Comparison of ENCODE assay signal across 23 mouse cellular contexts in the genomic region with DNA sequence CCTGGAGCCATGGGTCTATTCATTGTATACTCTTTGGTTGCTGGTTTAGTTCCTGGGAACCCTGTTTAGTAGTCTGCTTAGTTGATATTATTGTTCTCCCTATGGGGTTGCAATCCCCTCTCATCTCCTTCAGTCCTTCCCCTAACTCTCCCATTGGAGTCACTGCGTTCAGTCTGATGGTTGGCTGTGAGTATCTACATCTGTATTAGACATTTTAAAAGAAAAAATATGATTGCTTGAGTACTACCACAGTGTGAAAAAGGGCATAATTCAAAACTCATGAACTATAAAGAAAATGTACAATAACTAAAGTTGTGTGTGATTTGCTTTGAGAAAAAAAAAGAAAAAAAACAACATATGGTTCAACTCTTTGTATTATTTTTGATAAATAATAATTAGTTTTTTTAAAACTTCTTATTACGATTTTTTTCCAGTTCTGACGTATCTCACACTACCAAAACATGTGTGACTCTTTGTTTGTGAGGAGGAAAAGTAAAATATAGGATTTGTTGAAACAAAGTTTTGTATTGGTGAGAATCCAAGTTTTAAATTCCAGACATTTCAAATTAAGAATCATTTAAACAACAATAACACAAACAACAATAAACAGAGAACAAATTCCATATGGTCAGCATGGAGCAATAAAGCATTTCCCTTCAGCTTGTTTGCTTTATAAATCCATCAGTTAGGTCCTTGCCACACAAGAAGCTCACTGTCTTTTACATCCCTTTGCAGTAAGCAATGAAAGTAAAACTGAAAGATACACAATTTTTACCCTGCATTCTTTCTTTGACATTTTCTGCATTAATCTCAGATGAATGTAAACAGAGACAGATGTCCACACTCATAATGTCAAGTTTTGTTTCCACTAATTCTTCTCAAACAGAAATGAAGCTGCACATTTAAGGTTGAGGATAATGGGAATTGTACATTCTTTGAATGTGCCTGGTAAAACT.
A peak's percentile ranks its signal among the peaks of the same experiment; 100 is the strongest.
DNase-seq lines count a peak whose midpoint lies in the region; ATAC-seq and TF ChIP-seq lines count a peak whose summit lies in the region.
"Had no signal": no experiment of that assay in that cellular context is flagged by ENCODE, and none has a peak within 500 bp of the region (broad histone marks: within the 10 kb centered on the region; RNA-seq: fewer than 3 reads in every experiment).

No protein-coding gene starts in this region.

- H3K4me2 ChIP-seq in hindbrain, embryonic 14.5 days (replicated peaks), result no peak overlapping the region
- no peak overlapping the region for H3K4me2 ChIP-seq in hindbrain, embryonic 12.5 days (replicated peaks)
- no peak overlapping the region for H3K4me2 ChIP-seq in kidney, postnatal 0 days (ENCODE audit: low read length)
- H3K4me2 ChIP-seq in intestine, embryonic 16.5 days (ENCODE audit: low read depth, low read length), result no peak overlapping the region
- no peak overlapping the region for H3K4me2 ChIP-seq in forebrain, embryonic 12.5 days
- H3K4me2 ChIP-seq: heart, embryonic 11.5 days; hindbrain, embryonic 13.5 days; limb, embryonic 13.5 days; liver, embryonic 11.5 days; midbrain, embryonic 11.5 days had no signal

- H3K36me3 ChIP-seq in hindbrain, embryonic 14.5 days (replicated peaks; ENCODE audit: control insufficient read depth, insufficient read depth), result no peaks in the 10 kb centered on the region
- H3K36me3 ChIP-seq in hindbrain, embryonic 12.5 days, result no peaks in the 10 kb centered on the region
- no peaks in the 10 kb centered on the region for H3K36me3 ChIP-seq in kidney, postnatal 0 days (ENCODE audit: insufficient read depth, low read length)
- H3K36me3 ChIP-seq in intestine, embryonic 16.5 days (ENCODE audit: control insufficient read depth, insufficient read depth, low read length), result no peaks in the 10 kb centered on the region
- H3K36me3 ChIP-seq in forebrain, embryonic 12.5 days (replicated peaks), result no peaks in the 10 kb centered on the region
- H3K36me3 ChIP-seq: hindbrain, embryonic 13.5 days; limb, embryonic 13.5 days had no signal

- no peak for TF ChIP-seq CTCF in kidney, postnatal 0 days (IDR thresholded peaks at IDR 0.05; ENCODE audit: low read depth)

- H3K27me3 ChIP-seq in hindbrain, embryonic 14.5 days (ENCODE audit: control insufficient read depth, insufficient read depth, low read length), result no peaks in the 10 kb centered on the region
- no peaks in the 10 kb centered on the region for H3K27me3 ChIP-seq in hindbrain, embryonic 12.5 days
- no peaks in the 10 kb centered on the region for H3K27me3 ChIP-seq in kidney, postnatal 0 days (ENCODE audit: insufficient read depth, low read length)
- H3K27me3 ChIP-seq in intestine, embryonic 16.5 days (replicated peaks; ENCODE audit: control insufficient read depth, insufficient read depth, low read length), result no peaks in the 10 kb centered on the region
- H3K27me3 ChIP-seq in forebrain, embryonic 12.5 days, result no peaks in the 10 kb centered on the region
- H3K27me3 ChIP-seq: hindbrain, embryonic 13.5 days; limb, embryonic 13.5 days had no signal

- no peak overlapping the region for H3K27ac ChIP-seq in hindbrain, embryonic 14.5 days
- no peak overlapping the region for H3K27ac ChIP-seq in hindbrain, embryonic 12.5 days
- no peak overlapping the region for H3K27ac ChIP-seq in kidney, postnatal 0 days
- peak overlapping the region; percentile 48; the same call in 1 of the 2 replicates for H3K27ac ChIP-seq in intestine, embryonic 16.5 days (ENCODE audit: low read length)
- no peak overlapping the region for H3K27ac ChIP-seq in forebrain, embryonic 12.5 days
- H3K27ac ChIP-seq: hindbrain, embryonic 13.5 days; limb, embryonic 13.5 days had no signal

- no peak overlapping the region for H3K9ac ChIP-seq in hindbrain, embryonic 14.5 days
- H3K9ac ChIP-seq in hindbrain, embryonic 12.5 days, result no peak overlapping the region
- no peak overlapping the region for H3K9ac ChIP-seq in kidney, postnatal 0 days (ENCODE audit: low read depth, low read length)
- H3K9ac ChIP-seq in intestine, embryonic 16.5 days (ENCODE audit: low read depth, low read length), result no peak overlapping the region
- H3K9ac ChIP-seq in forebrain, embryonic 12.5 days, result no peak overlapping the region
- H3K9ac ChIP-seq: hindbrain, embryonic 13.5 days; limb, embryonic 13.5 days had no signal

- 87% methylated on average over 3 of the region's 3 CpGs for WGBS in hindbrain, embryonic 14.5 days
- 84% methylated on average over 3 of the region's 3 CpGs for WGBS in hindbrain, embryonic 12.5 days
- WGBS in kidney, postnatal 0 days, result 53% methylated on average over 3 of the region's 3 CpGs
- 58% methylated on average over 3 of the region's 3 CpGs for WGBS in intestine, embryonic 16.5 days
- 77% methylated on average over 3 of the region's 3 CpGs for WGBS in forebrain, embryonic 12.5 days

- DNase-seq in hindbrain, embryonic 14.5 days (ENCODE audit: low spot score), result peak; percentile 15
- DNase-seq in kidney, postnatal 0 days (ENCODE audit: low spot score), result peak; percentile 78
- DNase-seq in kidney, adult 9 months, result no peak
- peak; percentile 5 for DNase-seq in R1 (ENCODE audit: low read depth, low spot score)
- DNase-seq: adrenal gland, adult 2 months; adrenal gland, postnatal 36 days; cerebellum, adult 18-20 months; cerebellum, postnatal 10 days; gastrocnemius, postnatal 14 days; heart, postnatal 36 days; kidney, adult 8-10 months; lung, postnatal 36 days; right cerebral cortex, postnatal 25 days had no signal

- H3K9me3 ChIP-seq in hindbrain, embryonic 14.5 days (ENCODE audit: control insufficient read depth, low read length), result no peaks in the 10 kb centered on the region
- no peaks in the 10 kb centered on the region for H3K9me3 ChIP-seq in hindbrain, embryonic 12.5 days (replicated peaks)
- H3K9me3 ChIP-seq in kidney, postnatal 0 days (replicated peaks; ENCODE audit: low read length), result no peaks in the 10 kb centered on the region
- H3K9me3 ChIP-seq in intestine, embryonic 16.5 days (ENCODE audit: control insufficient read depth, low read length), result no peaks in the 10 kb centered on the region
- H3K9me3 ChIP-seq in forebrain, embryonic 12.5 days, result no peaks in the 10 kb centered on the region
- H3K9me3 ChIP-seq: hindbrain, embryonic 13.5 days; limb, embryonic 13.5 days had no signal

- no peak overlapping the region for H3K4me3 ChIP-seq in hindbrain, embryonic 14.5 days (replicated peaks; ENCODE audit: low read length)
- no peak overlapping the region for H3K4me3 ChIP-seq in hindbrain, embryonic 12.5 days
- H3K4me3 ChIP-seq in kidney, postnatal 0 days (replicated peaks; ENCODE audit: low read depth, low read length), result no peak overlapping the region
- no peak overlapping the region for H3K4me3 ChIP-seq in intestine, embryonic 16.5 days (ENCODE audit: low read length)
- no peak overlapping the region for H3K4me3 ChIP-seq in forebrain, embryonic 12.5 days (replicated peaks)
- H3K4me3 ChIP-seq: hindbrain, embryonic 13.5 days; limb, embryonic 13.5 days had no signal

- no peak for ATAC-seq in hindbrain, embryonic 14.5 days (ENCODE audit: low FRiP score)
- no peak for ATAC-seq in hindbrain, embryonic 12.5 days (ENCODE audit: low FRiP score)
- ATAC-seq in kidney, postnatal 0 days (replicated peaks; ENCODE audit: low FRiP score, low read depth), result no peak
- ATAC-seq in intestine, embryonic 16.5 days, result peak; percentile 84
- no peak for ATAC-seq in forebrain, embryonic 12.5 days (ENCODE audit: low FRiP score)
- ATAC-seq: forebrain, embryonic 14.5 days; midbrain, embryonic 16.5 days had no signal

- H3K4me1 ChIP-seq in hindbrain, embryonic 14.5 days (replicated peaks; ENCODE audit: control insufficient read depth, insufficient read depth, low read length), result no peaks in the 10 kb centered on the region
- no peaks in the 10 kb centered on the region for H3K4me1 ChIP-seq in hindbrain, embryonic 12.5 days
- H3K4me1 ChIP-seq in kidney, postnatal 0 days (replicated peaks; ENCODE audit: insufficient read depth, low read length), result no peaks in the 10 kb centered on the region
- no peaks in the 10 kb centered on the region for H3K4me1 ChIP-seq in intestine, embryonic 16.5 days (ENCODE audit: control insufficient read depth, insufficient read depth, low read length)
- no peaks in the 10 kb centered on the region for H3K4me1 ChIP-seq in forebrain, embryonic 12.5 days
- H3K4me1 ChIP-seq: hindbrain, embryonic 13.5 days; limb, embryonic 13.5 days had no signal
